Mouse (Mus musculus): ENCODE data around the gene Celf2.

- TF ChIP-seq CTCF (IDR thresholded peaks at IDR 0.05; ENCODE audit: borderline replicate concordance, insufficient read depth, low read depth, low read length) (no peak), POLR2A (IDR thresholded peaks at IDR 0.05; ENCODE audit: borderline replicate concordance, insufficient read depth, low read length) (no peak)
Measured at GRCm38 (mm10) chr2:6557749-6558148, 951.6 kb downstream of the Celf2 start.

Data from cerebellum, adult 2 months (tissue).